Comparison of ENCODE assay signal across 20 mouse cellular contexts in genomic region chr5:74286301-74286700, GRCm38 (mm10).
"Had no signal": no experiment of that assay in that cellular context is flagged by ENCODE, and none has a peak within 500 bp of the region (broad histone marks: within the 10 kb centered on the region; RNA-seq: fewer than 3 reads in every experiment).

No protein-coding gene starts in this region.

- DNase-seq: kidney, postnatal 25 days; layer of hippocampus, postnatal 36 days; left cerebral cortex, postnatal 4 days; liver; liver, postnatal 0 days; lung, embryonic 14.5 days; retina, postnatal 1 day; right cerebral cortex, postnatal 25 days; spleen, adult 18-20 months; thymus, postnatal 36 days had no signal

- H3K9me3 ChIP-seq: limb, embryonic 13.5 days; midbrain, embryonic 12.5 days; midbrain, embryonic 15.5 days; neural tube, embryonic 13.5 days; stomach, embryonic 15.5 days had no signal

- H3K27ac ChIP-seq: kidney, postnatal 0 days; left cerebral cortex, adult 2 months; limb, embryonic 13.5 days; liver, embryonic 14.5 days; macrophage; midbrain, embryonic 12.5 days; midbrain, embryonic 15.5 days; neural tube, embryonic 13.5 days; stomach, embryonic 15.5 days had no signal

- H3K4me1 ChIP-seq: midbrain, embryonic 15.5 days had no signal

- H3K27me3 ChIP-seq: limb, embryonic 13.5 days; midbrain, embryonic 12.5 days; midbrain, embryonic 15.5 days; neural tube, embryonic 13.5 days; stomach, embryonic 15.5 days had no signal

- H3K4me2 ChIP-seq: limb, embryonic 13.5 days; lung, embryonic 14.5 days; midbrain, embryonic 12.5 days; midbrain, embryonic 15.5 days; neural tube, embryonic 13.5 days; stomach, embryonic 15.5 days had no signal

- ATAC-seq: liver, postnatal 0 days; lung, postnatal 0 days; midbrain, embryonic 15.5 days had no signal

- H3K4me3 ChIP-seq: left cerebral cortex, adult 2 months; limb, embryonic 13.5 days; midbrain, embryonic 12.5 days; midbrain, embryonic 15.5 days; neural tube, embryonic 13.5 days; stomach, embryonic 15.5 days had no signal

- H3K36me3 ChIP-seq: limb, embryonic 13.5 days; midbrain, embryonic 12.5 days; midbrain, embryonic 15.5 days; neural tube, embryonic 13.5 days; stomach, embryonic 15.5 days had no signal

- H3K9ac ChIP-seq: limb, embryonic 13.5 days; liver, embryonic 14.5 days; liver, postnatal 0 days; lung, embryonic 14.5 days; midbrain, embryonic 12.5 days; midbrain, embryonic 15.5 days; neural tube, embryonic 13.5 days; stomach, embryonic 15.5 days had no signal
